ENCODE assay signal across 8 mouse cellular contexts in the genomic region with DNA sequence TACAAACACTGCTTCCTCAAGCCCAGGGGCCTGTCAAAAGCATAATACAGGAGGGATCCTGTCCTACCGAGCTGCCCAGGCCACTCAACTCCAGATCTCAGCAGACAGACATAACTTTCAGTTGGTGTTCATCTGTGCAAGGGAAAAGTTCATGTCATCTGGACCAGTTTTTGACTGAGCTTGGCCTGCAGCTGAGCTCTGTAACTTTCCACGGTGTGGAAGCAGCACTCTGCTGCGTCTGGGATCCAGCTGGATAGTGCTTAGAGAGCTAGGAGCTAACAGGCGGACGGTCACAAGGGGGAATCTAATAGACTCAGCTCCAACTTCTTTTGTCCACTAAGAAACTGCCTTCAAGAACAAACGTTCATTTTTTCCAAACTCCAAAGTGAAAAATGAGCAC.
A peak's percentile ranks its signal among the peaks of the same experiment; 100 is the strongest.
DNase-seq lines count a peak whose midpoint lies in the region; ATAC-seq and TF ChIP-seq lines count a peak whose summit lies in the region.
"Had no signal": no experiment of that assay in that cellular context is flagged by ENCODE, and none has a peak within 500 bp of the region (broad histone marks: within the 10 kb centered on the region; RNA-seq: fewer than 3 reads in every experiment).

No protein-coding gene starts in this region.

- peak; percentile 12 for DNase-seq in ZHBTc4 (ENCODE audit: low read depth, low spot score)
- peak; percentile 38 for DNase-seq in embryonic facial prominence, embryonic 11.5 days (ENCODE audit: low spot score)
- DNase-seq in limb, embryonic 14.5 days (ENCODE audit: low spot score): peak; percentile 66
- DNase-seq in layer of hippocampus, adult 9-10 months (ENCODE audit: low spot score): no peak
- DNase-seq in adrenal gland, postnatal 10 days: no peak
- no peak for DNase-seq in cerebellum, adult 11-12 months

- no peak overlapping the region for H3K27ac ChIP-seq in embryonic facial prominence, embryonic 11.5 days (replicated peaks; ENCODE audit: low read depth, low read length)
- H3K27ac ChIP-seq in heart, embryonic 15.5 days: 0 out of 2 replicates have a peak overlapping the region, but pooled peaks have one; percentile 46
- H3K27ac ChIP-seq in limb, embryonic 14.5 days (replicated peaks; ENCODE audit: low read depth, low read length): 0 out of 2 replicates have a peak overlapping the region, but pooled peaks have one; percentile 3
- H3K27ac ChIP-seq: left cerebral cortex, adult 2 months had no signal

- no peak for ATAC-seq in embryonic facial prominence, embryonic 11.5 days (replicated peaks; ENCODE audit: insufficient number of reproducible peaks, low FRiP score, low TSS enrichment, low read depth)
- no peak for ATAC-seq in heart, embryonic 15.5 days (replicated peaks; ENCODE audit: insufficient number of reproducible peaks, insufficient read depth, low FRiP score, low read depth)
- peak; percentile 64; the same call in 1 of the 2 replicates for ATAC-seq in limb, embryonic 14.5 days (ENCODE audit: low FRiP score, low read depth)

- H3K27me3 ChIP-seq in embryonic facial prominence, embryonic 11.5 days (ENCODE audit: control insufficient read depth, insufficient read depth, low read length): no peaks in the 10 kb centered on the region
- H3K27me3 ChIP-seq in heart, embryonic 15.5 days: no peaks in the 10 kb centered on the region
- H3K27me3 ChIP-seq in limb, embryonic 14.5 days (ENCODE audit: control insufficient read depth, insufficient read depth, low read length): no peaks in the 10 kb centered on the region

- H3K4me1 ChIP-seq in embryonic facial prominence, embryonic 11.5 days (ENCODE audit: control insufficient read depth, insufficient read depth, low read length): no peaks in the 10 kb centered on the region
- H3K4me1 ChIP-seq in heart, embryonic 15.5 days (replicated peaks): 0 out of 2 replicates have a peak, but pooled peaks cover 3% of the 10 kb centered on the region
- no peaks in the 10 kb centered on the region for H3K4me1 ChIP-seq in limb, embryonic 14.5 days (ENCODE audit: control insufficient read depth, insufficient read depth, low read length)

- H3K4me2 ChIP-seq in embryonic facial prominence, embryonic 11.5 days (ENCODE audit: low read depth, low read length): no peak overlapping the region
- no peak overlapping the region for H3K4me2 ChIP-seq in heart, embryonic 15.5 days
- no peak overlapping the region for H3K4me2 ChIP-seq in limb, embryonic 14.5 days (replicated peaks; ENCODE audit: low read depth, low read length, severe bottlenecking)

- WGBS in embryonic facial prominence, embryonic 11.5 days: 39% methylated on average over 6 of the region's 6 CpGs
- WGBS in heart, embryonic 15.5 days: 43% methylated on average over 6 of the region's 6 CpGs
- 43% methylated on average over 6 of the region's 6 CpGs for WGBS in limb, embryonic 14.5 days

- no peaks in the 10 kb centered on the region for H3K9me3 ChIP-seq in embryonic facial prominence, embryonic 11.5 days (replicated peaks; ENCODE audit: control insufficient read depth, low read length)
- H3K9me3 ChIP-seq in heart, embryonic 15.5 days (replicated peaks): no peaks in the 10 kb centered on the region
- H3K9me3 ChIP-seq in limb, embryonic 14.5 days (ENCODE audit: control insufficient read depth, low read length): no peaks in the 10 kb centered on the region

- no peaks in the 10 kb centered on the region for H3K36me3 ChIP-seq in embryonic facial prominence, embryonic 11.5 days (replicated peaks; ENCODE audit: control insufficient read depth, insufficient read depth, low read depth, low read length)
- no peaks in the 10 kb centered on the region for H3K36me3 ChIP-seq in heart, embryonic 15.5 days
- no peaks in the 10 kb centered on the region for H3K36me3 ChIP-seq in limb, embryonic 14.5 days (ENCODE audit: control insufficient read depth, insufficient read depth, low read length)

- no peak for TF ChIP-seq POLR2A in limb, embryonic 14.5 days (IDR thresholded peaks at IDR 0.05; ENCODE audit: borderline replicate concordance, extremely low read depth, insufficient read depth, insufficient read length)

- H3K4me3 ChIP-seq in embryonic facial prominence, embryonic 11.5 days (ENCODE audit: low read depth, low read length): no peak overlapping the region
- H3K4me3 ChIP-seq in heart, embryonic 15.5 days: no peak overlapping the region
- no peak overlapping the region for H3K4me3 ChIP-seq in limb, embryonic 14.5 days (replicated peaks; ENCODE audit: low read length)
- H3K4me3 ChIP-seq: left cerebral cortex, adult 2 months had no signal

- H3K9ac ChIP-seq in embryonic facial prominence, embryonic 11.5 days (replicated peaks; ENCODE audit: low read length): no peak overlapping the region
- H3K9ac ChIP-seq in heart, embryonic 15.5 days: no peak overlapping the region
- H3K9ac ChIP-seq in limb, embryonic 14.5 days (ENCODE audit: low read depth, low read length, severe bottlenecking): no peak overlapping the region

Comparison
In these comparisons a context has a peak if more than half of its experiments do, and no peak if none do; other contexts are left out.
1. DNase-seq: peak in ZHBTc4 (single experiment), embryonic facial prominence, embryonic 11.5 days (single experiment) and limb, embryonic 14.5 days (single experiment); none in layer of hippocampus, adult 9-10 months (single experiment), adrenal gland, postnatal 10 days (single experiment) and cerebellum, adult 11-12 months (single experiment).